Mouse (Mus musculus): ENCODE measurements at regions not wholly inside any gene's neighbourhood (a gene's known extent, or its start where the extent isn't known, plus 50 kb on each side); places are given as distances from the start of the nearest gene placed in this dataset.

GRCm38 (mm10) chr12:109539046-109539445 lies 61.1 kb downstream of the Rtl1 start:
- Histone ChIP-seq H3K27me3 (ENCODE audit: insufficient read depth, low read length) (no peaks in the 10 kb centered on the region), H3K4me2 (ENCODE audit: low read depth, low read length) (no peak overlapping the region), H3K9ac (replicated peaks; ENCODE audit: low read length) (peak overlapping the region; percentile 24; the same call in 1 of the 2 replicates), H3K4me3 (ENCODE audit: low read length) (peak overlapping the region; percentile 47; the same call in 1 of the 2 replicates), H3K9me3 (ENCODE audit: low read length) (peaks cover 6% of the 10 kb centered on the region; the same call in 1 of the 2 replicates), H3K36me3 (ENCODE audit: insufficient read depth, low read length) (no peaks in the 10 kb centered on the region), H3K4me1 (ENCODE audit: insufficient read depth, low read length) (no peaks in the 10 kb centered on the region), H3K27ac (peak overlapping the region; percentile 74)
- peak; percentile 57 for ATAC-seq
- WGBS = 69% methylated on average over 8 of the region's 8 CpGs
- peak; percentile 42 for TF ChIP-seq CTCF (IDR thresholded peaks at IDR 0.05; ENCODE audit: low read depth)
- peak; percentile 74 for DNase-seq (ENCODE audit: low spot score)

GRCm38 (mm10) chr12:109538641-109539040 lies 61.5 kb downstream of the Rtl1 start:
- Histone ChIP-seq H3K4me3 (ENCODE audit: low read length) (no peak overlapping the region), H3K4me2 (ENCODE audit: low read depth, low read length) (no peak overlapping the region), H3K36me3 (ENCODE audit: insufficient read depth, low read length) (no peaks in the 10 kb centered on the region), H3K27me3 (ENCODE audit: insufficient read depth, low read length) (no peaks in the 10 kb centered on the region), H3K27ac (peak overlapping the region; percentile 49; the same call in 1 of the 2 replicates), H3K9ac (replicated peaks; ENCODE audit: low read length) (no peak overlapping the region), H3K9me3 (ENCODE audit: low read length) (peaks cover 6% of the 10 kb centered on the region; the same call in 1 of the 2 replicates), H3K4me1 (ENCODE audit: insufficient read depth, low read length) (no peaks in the 10 kb centered on the region)
- 92% methylated on average over 3 of the region's 3 CpGs for WGBS
- ATAC-seq (no peak), DNase-seq (ENCODE audit: low spot score) (no peak)
- no peak for TF ChIP-seq CTCF (IDR thresholded peaks at IDR 0.05; ENCODE audit: low read depth)

- WGBS = 92% methylated on average over 3 of the region's 3 CpGs
- no peaks in the 10 kb centered on the region for H3K27me3 ChIP-seq (ENCODE audit: insufficient read depth, low read length)
- DNase-seq (ENCODE audit: low spot score) = no peak
- H3K9ac ChIP-seq (replicated peaks; ENCODE audit: low read length) = no peak overlapping the region
- H3K9me3 ChIP-seq (ENCODE audit: low read length) = peaks cover 6% of the 10 kb centered on the region; the same call in 1 of the 2 replicates
- H3K36me3 ChIP-seq (ENCODE audit: insufficient read depth, low read length) = no peaks in the 10 kb centered on the region
- no peak for TF ChIP-seq CTCF (IDR thresholded peaks at IDR 0.05; ENCODE audit: low read depth)
- H3K27ac ChIP-seq = no peak overlapping the region
- H3K4me2 ChIP-seq (ENCODE audit: low read depth, low read length) = no peak overlapping the region
- ATAC-seq = no peak
- 0 out of 2 replicates have a peak, but pooled peaks cover 7% of the 10 kb centered on the region for H3K4me1 ChIP-seq (ENCODE audit: insufficient read depth, low read length)
- no peak overlapping the region for H3K4me3 ChIP-seq (ENCODE audit: low read length)
These were observed 63.6 kb downstream of the Rtl1 start for GRCm38 (mm10) chr12:109536536-109536935.

- no peak overlapping the region for H3K9ac ChIP-seq (replicated peaks; ENCODE audit: low read length)
- H3K36me3 ChIP-seq (ENCODE audit: insufficient read depth, low read length) = no peaks in the 10 kb centered on the region
- no peaks in the 10 kb centered on the region for H3K27me3 ChIP-seq (ENCODE audit: insufficient read depth, low read length)
- WGBS = 44% methylated on average over 8 of the region's 8 CpGs
- peaks cover 4% of the 10 kb centered on the region; the same call in 1 of the 2 replicates for H3K9me3 ChIP-seq (ENCODE audit: low read length)
- no peak for DNase-seq (ENCODE audit: low spot score)
- H3K4me3 ChIP-seq (ENCODE audit: low read length) = no peak overlapping the region
- H3K4me2 ChIP-seq (ENCODE audit: low read depth, low read length) = no peak overlapping the region
- ATAC-seq = no peak
- H3K27ac ChIP-seq = no peak overlapping the region
- TF ChIP-seq CTCF (IDR thresholded peaks at IDR 0.05; ENCODE audit: low read depth) = no peak
- 0 out of 2 replicates have a peak, but pooled peaks cover 7% of the 10 kb centered on the region for H3K4me1 ChIP-seq (ENCODE audit: insufficient read depth, low read length)
These were observed 67.7 kb downstream of the Rtl1 start for GRCm38 (mm10) chr12:109532392-109532791.

- 74% methylated on average over 8 of the region's 8 CpGs for WGBS
- TF ChIP-seq CTCF (IDR thresholded peaks at IDR 0.05; ENCODE audit: low read depth) = no peak
- Histone ChIP-seq H3K9ac (replicated peaks; ENCODE audit: low read length) (no peak overlapping the region), H3K9me3 (ENCODE audit: low read length) (peaks cover 4% of the 10 kb centered on the region; the same call in 1 of the 2 replicates), H3K36me3 (ENCODE audit: insufficient read depth, low read length) (no peaks in the 10 kb centered on the region), H3K4me2 (ENCODE audit: low read depth, low read length) (no peak overlapping the region), H3K27ac (no peak overlapping the region), H3K4me1 (ENCODE audit: insufficient read depth, low read length) (0 out of 2 replicates have a peak, but pooled peaks cover 7% of the 10 kb centered on the region), H3K4me3 (ENCODE audit: low read length) (no peak overlapping the region), H3K27me3 (ENCODE audit: insufficient read depth, low read length) (no peaks in the 10 kb centered on the region)
- ATAC-seq = no peak
- no peak for DNase-seq (ENCODE audit: low spot score)
These were observed 68.6 kb downstream of the Rtl1 start for GRCm38 (mm10) chr12:109531347-109532023.

- H3K27me3 ChIP-seq (ENCODE audit: insufficient read depth, low read length) = no peaks in the 10 kb centered on the region
- H3K27ac ChIP-seq = no peak overlapping the region
- no peak overlapping the region for H3K4me2 ChIP-seq (ENCODE audit: low read depth, low read length)
- ATAC-seq = no peak
- no peak overlapping the region for H3K4me3 ChIP-seq (ENCODE audit: low read length)
- no peak for TF ChIP-seq CTCF (IDR thresholded peaks at IDR 0.05; ENCODE audit: low read depth)
- peaks cover 4% of the 10 kb centered on the region; the same call in 1 of the 2 replicates for H3K9me3 ChIP-seq (ENCODE audit: low read length)
- H3K9ac ChIP-seq (replicated peaks; ENCODE audit: low read length) = no peak overlapping the region
- DNase-seq (ENCODE audit: low spot score) = no peak
- 0 out of 2 replicates have a peak, but pooled peaks cover 7% of the 10 kb centered on the region for H3K4me1 ChIP-seq (ENCODE audit: insufficient read depth, low read length)
- 56% methylated on average over 19 of the region's 19 CpGs for WGBS
- no peaks in the 10 kb centered on the region for H3K36me3 ChIP-seq (ENCODE audit: insufficient read depth, low read length)
These were observed 69.7 kb downstream of the Rtl1 start for GRCm38 (mm10) chr12:109530215-109531050.
